Mouse (Mus musculus): ENCODE results near the gene Scamp3. TPM values are rescaled to one million over a fixed set of nuclear protein-coding genes. Genes with fewer than 3 reads are reported as not detected.

Gene Scamp3
- 82.8 and 88.3 TPM in 2 replicates for polyA plus RNA-seq (2014; fragmentation: Nextera tagmentation; extraction: Ambion mirVana)

GRCm38 (mm10) chr3:89177242-89178106 is at the start of gene Scamp3:
Gene Scamp3 (plus strand): TSS chr3:89177473.
- H3K36me3 ChIP-seq (ENCODE audit: control insufficient read depth, insufficient read depth, low read length) = peaks cover 51% of the 10 kb centered on the region
- peaks cover 14% of the 10 kb centered on the region; the same call in 1 of the 2 replicates for H3K4me1 ChIP-seq (ENCODE audit: control insufficient read depth, insufficient read depth, low read length)
- WGBS (ENCODE audit: insufficient replicate concordance) = under 1% methylated on average over 43 of the region's 43 CpGs
- peak within 1 kb of the TSS; percentile 92 for H3K9ac ChIP-seq (ENCODE audit: low read depth, low read length)
- H3K27me3 ChIP-seq (ENCODE audit: control insufficient read depth, insufficient read depth, low read length) = no peaks in the 10 kb centered on the region
- H3K4me2 ChIP-seq = peak within 1 kb of the TSS; percentile 89
- H3K4me3 ChIP-seq (ENCODE audit: low read depth, low read length) = peak within 1 kb of the TSS; percentile 80
- H3K27ac ChIP-seq (ENCODE audit: low read depth, low read length) = peak within 1 kb of the TSS; percentile 67
- no peaks in the 10 kb centered on the region for H3K9me3 ChIP-seq (replicated peaks; ENCODE audit: control insufficient read depth, low read length)
- peak; percentile 87 for ATAC-seq (replicated peaks; ENCODE audit: insufficient number of reproducible peaks, low FRiP score, low TSS enrichment)

GRCm38 (mm10) chr3:89129908-89130307 is 47.4 kb upstream of the Scamp3 start:
- no peak overlapping the region for H3K27ac ChIP-seq (ENCODE audit: low read depth, low read length)
- H3K9ac ChIP-seq (ENCODE audit: low read depth, low read length) = no peak overlapping the region
- WGBS (ENCODE audit: insufficient replicate concordance) = 92% methylated on average over 3 of the region's 3 CpGs
- H3K36me3 ChIP-seq (ENCODE audit: control insufficient read depth, insufficient read depth, low read length) = no peaks in the 10 kb centered on the region
- ATAC-seq (replicated peaks; ENCODE audit: insufficient number of reproducible peaks, low FRiP score, low TSS enrichment) = no peak
- peaks cover 10% of the 10 kb centered on the region; the same call in 1 of the 2 replicates for H3K4me1 ChIP-seq (ENCODE audit: control insufficient read depth, insufficient read depth, low read length)
- H3K27me3 ChIP-seq (ENCODE audit: control insufficient read depth, insufficient read depth, low read length) = peaks cover 3% of the 10 kb centered on the region
- no peak overlapping the region for H3K4me2 ChIP-seq
- H3K9me3 ChIP-seq (replicated peaks; ENCODE audit: control insufficient read depth, low read length) = no peaks in the 10 kb centered on the region
- no peak overlapping the region for H3K4me3 ChIP-seq (ENCODE audit: low read depth, low read length)

GRCm38 (mm10) chr3:89131816-89132215 is 45.5 kb upstream of the Scamp3 start:
- peak overlapping the region; percentile 73 for H3K4me2 ChIP-seq
- no peaks in the 10 kb centered on the region for H3K36me3 ChIP-seq (ENCODE audit: control insufficient read depth, insufficient read depth, low read length)
- peak overlapping the region; percentile 37 for H3K4me3 ChIP-seq (ENCODE audit: low read depth, low read length)
- H3K9ac ChIP-seq (ENCODE audit: low read depth, low read length) = peak overlapping the region; percentile 61
- H3K9me3 ChIP-seq (replicated peaks; ENCODE audit: control insufficient read depth, low read length) = no peaks in the 10 kb centered on the region
- peaks cover 3% of the 10 kb centered on the region for H3K27me3 ChIP-seq (ENCODE audit: control insufficient read depth, insufficient read depth, low read length)
- peaks cover 10% of the 10 kb centered on the region; the same call in 1 of the 2 replicates for H3K4me1 ChIP-seq (ENCODE audit: control insufficient read depth, insufficient read depth, low read length)
- ATAC-seq (replicated peaks; ENCODE audit: insufficient number of reproducible peaks, low FRiP score, low TSS enrichment) = no peak
- WGBS (ENCODE audit: insufficient replicate concordance) = 44% methylated on average over 4 of the region's 4 CpGs
- H3K27ac ChIP-seq (ENCODE audit: low read depth, low read length) = peak overlapping the region; percentile 31; the same call in 1 of the 2 replicates

GRCm38 (mm10) chr3:89132285-89133062 is 44.8 kb upstream of the Scamp3 start:
- H3K27me3 ChIP-seq (ENCODE audit: control insufficient read depth, insufficient read depth, low read length) = peaks cover 3% of the 10 kb centered on the region
- H3K9ac ChIP-seq (ENCODE audit: low read depth, low read length) = peak overlapping the region; percentile 61
- H3K4me3 ChIP-seq (ENCODE audit: low read depth, low read length) = peak overlapping the region; percentile 37
- peaks cover 10% of the 10 kb centered on the region; the same call in 1 of the 2 replicates for H3K4me1 ChIP-seq (ENCODE audit: control insufficient read depth, insufficient read depth, low read length)
- peak overlapping the region; percentile 73 for H3K4me2 ChIP-seq
- no peaks in the 10 kb centered on the region for H3K36me3 ChIP-seq (ENCODE audit: control insufficient read depth, insufficient read depth, low read length)
- WGBS (ENCODE audit: insufficient replicate concordance) = 15% methylated on average over 30 of the region's 30 CpGs
- ATAC-seq (replicated peaks; ENCODE audit: insufficient number of reproducible peaks, low FRiP score, low TSS enrichment) = peak; percentile 85
- peak overlapping the region; percentile 31; the same call in 1 of the 2 replicates for H3K27ac ChIP-seq (ENCODE audit: low read depth, low read length)
- H3K9me3 ChIP-seq (replicated peaks; ENCODE audit: control insufficient read depth, low read length) = no peaks in the 10 kb centered on the region

- Histone ChIP-seq H3K9ac (ENCODE audit: low read depth, low read length) (no peak overlapping the region), H3K4me3 (ENCODE audit: low read depth, low read length) (no peak overlapping the region), H3K36me3 (ENCODE audit: control insufficient read depth, insufficient read depth, low read length) (no peaks in the 10 kb centered on the region), H3K27me3 (ENCODE audit: control insufficient read depth, insufficient read depth, low read length) (peaks cover 3% of the 10 kb centered on the region), H3K4me1 (ENCODE audit: control insufficient read depth, insufficient read depth, low read length) (peaks cover 10% of the 10 kb centered on the region; the same call in 1 of the 2 replicates), H3K4me2 (peak overlapping the region; percentile 73), H3K9me3 (replicated peaks; ENCODE audit: control insufficient read depth, low read length) (no peaks in the 10 kb centered on the region), H3K27ac (ENCODE audit: low read depth, low read length) (peak overlapping the region; percentile 59)
- ATAC-seq (replicated peaks; ENCODE audit: insufficient number of reproducible peaks, low FRiP score, low TSS enrichment) = no peak
- 53% methylated on average over 7 of the region's 7 CpGs for WGBS (ENCODE audit: insufficient replicate concordance)
Measured at GRCm38 (mm10) chr3:89133063-89133450, 44.2 kb upstream of the Scamp3 start.

- Histone ChIP-seq H3K9ac (ENCODE audit: low read depth, low read length) (no peak overlapping the region), H3K4me3 (ENCODE audit: low read depth, low read length) (no peak overlapping the region), H3K4me1 (ENCODE audit: control insufficient read depth, insufficient read depth, low read length) (peaks cover 10% of the 10 kb centered on the region; the same call in 1 of the 2 replicates), H3K9me3 (replicated peaks; ENCODE audit: control insufficient read depth, low read length) (no peaks in the 10 kb centered on the region), H3K27ac (ENCODE audit: low read depth, low read length) (peak overlapping the region; percentile 59; the same call in 1 of the 2 replicates), H3K4me2 (no peak overlapping the region), H3K36me3 (ENCODE audit: control insufficient read depth, insufficient read depth, low read length) (no peaks in the 10 kb centered on the region), H3K27me3 (ENCODE audit: control insufficient read depth, insufficient read depth, low read length) (peaks cover 3% of the 10 kb centered on the region)
- ATAC-seq (replicated peaks; ENCODE audit: insufficient number of reproducible peaks, low FRiP score, low TSS enrichment) = 0 out of 2 replicates have a peak, but pooled peaks have one; percentile 13
- WGBS (ENCODE audit: insufficient replicate concordance) = 38% methylated on average over 1 of the region's 1 CpGs
Measured at GRCm38 (mm10) chr3:89133752-89134151, 43.5 kb upstream of the Scamp3 start.

- Histone ChIP-seq H3K9ac (ENCODE audit: low read depth, low read length) (peak within 1 kb of the TSS; percentile 39; the same call in 1 of the 2 replicates), H3K27ac (ENCODE audit: low read depth, low read length) (peak within 1 kb of the TSS; percentile 41; the same call in 1 of the 2 replicates), H3K4me3 (ENCODE audit: low read depth, low read length) (peak within 1 kb of the TSS; percentile 20), H3K27me3 (ENCODE audit: control insufficient read depth, insufficient read depth, low read length) (peaks cover 3% of the 10 kb centered on the region), H3K9me3 (replicated peaks; ENCODE audit: control insufficient read depth, low read length) (no peaks in the 10 kb centered on the region), H3K36me3 (ENCODE audit: control insufficient read depth, insufficient read depth, low read length) (no peaks in the 10 kb centered on the region), H3K4me1 (ENCODE audit: control insufficient read depth, insufficient read depth, low read length) (peaks cover 10% of the 10 kb centered on the region; the same call in 1 of the 2 replicates), H3K4me2 (peak within 1 kb of the TSS; percentile 25)
- WGBS (ENCODE audit: insufficient replicate concordance) = 48% methylated on average over 3 of the region's 3 CpGs
- ATAC-seq (replicated peaks; ENCODE audit: insufficient number of reproducible peaks, low FRiP score, low TSS enrichment) = peak; percentile 68; the same call in 1 of the 2 replicates
Measured at GRCm38 (mm10) chr3:89135958-89136357, 41.3 kb upstream of the Scamp3 start, which contains the start of gene Pklr. Gene Pklr (plus strand): TSS chr3:89136142.

- H3K4me3 ChIP-seq (ENCODE audit: low read depth, low read length) = peak overlapping the region; percentile 20
- no peaks in the 10 kb centered on the region for H3K36me3 ChIP-seq (ENCODE audit: control insufficient read depth, insufficient read depth, low read length)
- H3K9ac ChIP-seq (ENCODE audit: low read depth, low read length) = peak overlapping the region; percentile 36; the same call in 1 of the 2 replicates
- H3K9me3 ChIP-seq (replicated peaks; ENCODE audit: control insufficient read depth, low read length) = no peaks in the 10 kb centered on the region
- H3K27me3 ChIP-seq (ENCODE audit: control insufficient read depth, insufficient read depth, low read length) = peaks cover 3% of the 10 kb centered on the region
- H3K4me1 ChIP-seq (ENCODE audit: control insufficient read depth, insufficient read depth, low read length) = peaks cover 10% of the 10 kb centered on the region; the same call in 1 of the 2 replicates
- peak overlapping the region; percentile 20 for H3K4me2 ChIP-seq
- H3K27ac ChIP-seq (ENCODE audit: low read depth, low read length) = peak overlapping the region; percentile 41; the same call in 1 of the 2 replicates
- peak; percentile 47; the same call in 1 of the 2 replicates for ATAC-seq (replicated peaks; ENCODE audit: insufficient number of reproducible peaks, low FRiP score, low TSS enrichment)
- 41% methylated on average over 9 of the region's 9 CpGs for WGBS (ENCODE audit: insufficient replicate concordance)
Measured at GRCm38 (mm10) chr3:89136365-89136764, 40.9 kb upstream of the Scamp3 start.
